Mouse (Mus musculus) sigmoid colon, adult 10 weeks (tissue): Measurements from ENCODE around the gene Rhd. TPM values are rescaled to one million over a fixed set of nuclear protein-coding genes. Genes with fewer than 3 reads are reported as not detected.

ENCODE experiments used
- polyA plus RNA-seq: library from polyadenylated mRNA; stranded (reverse); fragments of 350-450 nt; fragmentation: Illumina TruSeq; extraction: RNeasy Lipid Tissue Mini Kit (QIAGEN cat#74804); gene quantifications from one replicate; pipeline ENCODE4 v1.2.3, GENCODE M21; 2014; ENCODE audit warnings: low read depth, low replicate concordance

The Rhd gene
- polyA plus RNA-seq: not detected

GRCm38 (mm10) chr4:134863937-134864729 is at the start of gene Rhd:
Rhd (plus strand) TSS chr4:134864536.

GRCm38 (mm10) chr4:134853259-134853636 is 11.1 kb upstream of the Rhd start, which contains the start of gene Maco1:
Maco1 (minus strand) TSS chr4:134853345.

GRCm38 (mm10) chr4:134914864-134915209 is 50.5 kb downstream of the Rhd start, which contains the start of gene Tmem50a:
Tmem50a (minus strand) TSS chr4:134915024.

DNA sequence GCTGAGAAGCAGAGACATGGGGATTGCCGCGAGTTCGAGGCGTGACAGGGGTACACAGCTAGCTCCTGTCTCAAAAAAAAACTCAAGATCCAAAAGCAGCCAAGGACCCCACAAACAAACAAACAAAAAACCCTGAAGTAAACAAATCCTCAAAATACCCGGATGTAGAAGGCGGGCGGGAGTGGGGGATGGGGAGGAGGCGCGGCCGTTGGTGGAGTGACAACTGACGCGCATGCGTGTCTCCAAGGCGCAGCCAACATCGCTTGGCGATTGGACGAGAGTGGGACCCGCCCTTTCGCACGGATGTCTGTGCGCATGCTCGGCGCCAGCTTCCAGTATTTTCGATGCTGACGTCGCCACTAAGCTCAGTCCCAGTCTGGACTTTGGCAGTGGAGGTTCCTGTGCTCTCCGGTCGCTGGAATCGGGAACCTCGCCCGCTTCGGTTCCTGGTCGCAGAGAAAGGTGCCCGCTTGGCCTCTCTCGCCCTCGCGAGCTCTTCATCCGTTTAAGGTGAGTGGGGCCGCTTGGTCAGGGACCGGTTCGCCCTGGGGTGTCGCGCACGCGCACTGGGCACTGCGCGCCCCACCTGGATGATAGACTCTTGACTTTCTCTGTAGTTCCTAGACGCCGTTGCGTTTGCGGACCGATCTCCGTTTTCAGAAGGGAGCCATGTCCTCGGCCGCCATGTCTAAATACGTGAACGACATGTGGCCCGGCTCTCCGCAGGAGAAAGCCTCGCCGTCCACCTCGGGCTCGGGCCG is 59.1 kb downstream of the Rhd start, which contains the start of gene Rsrp1:
TSS of gene Rsrp1 (plus strand) at position 335 of the 761 bp plus-strand sequence.

DNA sequence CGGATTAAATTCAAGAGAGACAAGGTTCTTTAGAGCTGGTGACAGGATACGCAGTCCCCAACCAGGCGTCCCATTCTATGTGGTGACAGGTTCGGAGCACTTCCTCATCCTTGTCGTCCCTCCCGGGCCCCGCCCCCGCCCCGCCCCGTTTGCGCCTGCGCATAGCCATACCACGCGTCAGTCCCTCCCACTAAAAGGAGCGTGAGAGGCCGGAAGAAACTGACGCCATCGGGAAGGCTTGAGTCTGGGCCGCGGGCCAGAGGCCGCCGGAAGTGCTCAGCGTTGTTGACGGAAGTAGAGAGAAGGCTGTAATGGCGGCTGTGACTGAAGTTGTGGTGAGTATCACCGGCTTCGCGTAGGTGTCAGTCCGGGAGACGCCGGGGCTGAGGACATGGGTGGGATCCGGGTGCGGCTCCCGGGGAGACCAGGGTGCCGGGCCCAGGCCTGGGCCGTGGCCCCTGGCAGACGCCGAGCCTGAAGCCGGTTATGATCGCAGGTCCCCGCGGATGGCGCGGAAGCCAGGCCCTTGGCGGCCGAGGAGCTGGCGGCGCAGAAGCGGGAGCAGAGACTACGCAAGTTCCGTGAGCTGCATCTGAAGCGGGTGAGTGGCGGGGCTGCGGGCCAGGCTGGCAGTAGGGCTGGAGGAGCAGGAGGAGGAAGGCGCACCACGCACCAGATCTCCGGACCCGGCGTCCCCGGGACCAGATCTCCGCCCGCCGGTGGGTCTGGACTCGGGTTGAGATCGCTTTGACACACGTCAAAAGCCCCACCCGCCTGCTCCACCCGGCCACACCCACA is 66.5 kb downstream of the Rhd start, which contains the start of gene Syf2:
TSS of gene Syf2 (plus strand) at position 215 of the 798 bp plus-strand sequence.

Other genes with a start within 250 kb of the Rhd start
- gene Man1c1, start 160.2 kb upstream of the Rhd start, polyA plus RNA-seq: 1.7 TPM
- 0.88 TPM for gene Ldlrap1, start 96.5 kb upstream of the Rhd start, polyA plus RNA-seq
- 51.4 TPM for gene Maco1, start 11.2 kb upstream of the Rhd start, polyA plus RNA-seq
- gene Tmem50a, start 50.5 kb downstream of the Rhd start, polyA plus RNA-seq: 39.0 TPM
- gene Rsrp1, start 59.1 kb downstream of the Rhd start, polyA plus RNA-seq: 1,449 TPM
- gene Syf2, start 66.4 kb downstream of the Rhd start, polyA plus RNA-seq: 60.2 TPM